Mouse (Mus musculus): ENCODE data around the gene Lca5.

DNA sequence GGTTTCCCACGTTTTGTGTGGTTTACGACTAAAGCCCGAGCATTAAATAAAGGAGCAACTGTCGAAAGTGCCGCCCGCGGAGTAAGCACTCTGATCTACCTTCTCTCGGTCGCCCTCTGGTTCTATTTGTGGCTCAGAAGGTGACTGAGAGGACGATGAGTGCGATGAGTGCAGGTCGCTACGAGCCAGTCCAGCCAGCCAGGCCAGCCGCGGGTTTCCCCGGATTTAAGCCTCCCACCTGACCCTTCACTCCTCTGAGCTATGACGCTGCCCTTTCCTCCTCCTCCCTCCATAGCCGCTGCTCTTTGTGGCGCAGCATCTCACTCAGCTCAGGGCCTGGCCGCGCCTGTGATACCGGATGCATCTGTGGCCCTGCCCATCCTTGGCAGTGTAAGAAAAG lies 6.8 kb upstream of the Lca5 start:
- TF ChIP-seq CTCF (IDR thresholded peaks at IDR 0.05; ENCODE audit: extremely low read depth, insufficient read depth, insufficient read length, insufficient replicate concordance) = no peak
- peak; percentile 4; the same call in 1 of the 2 replicates for TF ChIP-seq POLR2A (IDR thresholded peaks at IDR 0.05; ENCODE audit: low read depth, low read length)
